Mouse (Mus musculus) G1E (cell line): ENCODE data around the gene Hivep3.

Source experiments
- CTCF ChIP-seq: IDR thresholded peaks from 2 replicates; pipeline ENCODE4 v1.5.1; 2012; ENCODE audit warnings: low read depth, low read length, inconsistent platforms, mixed read lengths
- GATA1 ChIP-seq: IDR thresholded peaks from 2 replicates; pipeline ENCODE4 v1.6.1; 2012; ENCODE audit warnings: borderline replicate concordance, low read length, inconsistent platforms, mixed read lengths
- GATA2 ChIP-seq: IDR thresholded peaks from 2 replicates; pipeline ENCODE4 v1.6.1; 2012; ENCODE audit warnings: low read depth, low read length, inconsistent platforms, borderline replicate concordance
- TAL1 ChIP-seq: conservative IDR thresholded peaks from 2 replicates; pipeline ENCODE4 v1.6.1; 2012; ENCODE audit warnings: low read depth, low read length, inconsistent platforms, mixed read lengths

GRCm38 (mm10) chr4:119879671-119880070 is 146.1 kb downstream of the Hivep3 start:
- TF ChIP-seq CTCF (no peak), GATA1 (no peak), TAL1 (no peak), GATA2 (no peak)
